Mouse (Mus musculus) adrenal gland, postnatal 10 days (tissue): ENCODE measurements around the gene Tmem120b. TPM values are rescaled to one million over a fixed set of nuclear protein-coding genes. Genes with fewer than 3 reads are reported as not detected.
A peak's percentile ranks its signal among the peaks of the same experiment; 100 is the strongest.

Experiments used
- DNase-seq: peaks from one replicate; pipeline ENCODE4 v3.0.0; 2021; ENCODE audit warnings: mixed read lengths
- total RNA-seq, 2 experiments: library from RNA; stranded (reverse); gene quantifications; 2 replicates each; pipeline ENCODE4 v1.2.3; 2021

The Tmem120b gene
- total RNA-seq, 2 experiments from 2014 or later = 18.5 to 22.8 TPM

- no peak for DNase-seq
Observed at GRCm38 (mm10) chr5:123090560-123091306, 22.5 kb downstream of the Tmem120b start.

- no peak for DNase-seq
Observed at GRCm38 (mm10) chr5:123093077-123093633, 24.9 kb downstream of the Tmem120b start.

GRCm38 (mm10) chr5:123094238-123094991, 26.2 kb downstream of the Tmem120b start:
- no peak for DNase-seq

GRCm38 (mm10) chr5:123096299-123096698, 28.1 kb downstream of the Tmem120b start:
- no peak for DNase-seq

- DNase-seq = no peak
Observed at GRCm38 (mm10) chr5:123098487-123098886, 30.3 kb downstream of the Tmem120b start.

GRCm38 (mm10) chr5:123102376-123102775, 34.2 kb downstream of the Tmem120b start:
- DNase-seq = no peak

- DNase-seq = peak; percentile 38
Observed at GRCm38 (mm10) chr5:123103556-123103955, 35.3 kb downstream of the Tmem120b start.

GRCm38 (mm10) chr5:123104769-123105168, 36.6 kb downstream of the Tmem120b start:
- peak; percentile 40 for DNase-seq

GRCm38 (mm10) chr5:123109452-123110203, 41.4 kb downstream of the Tmem120b start:
- DNase-seq = peak; percentile 71

- DNase-seq = peak; percentile 71
Observed at GRCm38 (mm10) chr5:123110296-123110721, 42.1 kb downstream of the Tmem120b start.

GRCm38 (mm10) chr5:123114109-123114508, 45.9 kb downstream of the Tmem120b start:
- DNase-seq = no peak

GRCm38 (mm10) chr5:123114924-123115323, 46.7 kb downstream of the Tmem120b start:
- DNase-seq = peak; percentile 49

- no peak for DNase-seq
Observed at GRCm38 (mm10) chr5:123116080-123116479, 47.9 kb downstream of the Tmem120b start.

- peak; percentile 90 for DNase-seq
Observed at GRCm38 (mm10) chr5:123117257-123117656, 49.0 kb downstream of the Tmem120b start.

- DNase-seq = no peak
Observed at GRCm38 (mm10) chr5:123117773-123118172, 49.6 kb downstream of the Tmem120b start.

- no peak for DNase-seq
Observed at GRCm38 (mm10) chr5:123118826-123119225, 50.6 kb downstream of the Tmem120b start.

GRCm38 (mm10) chr5:123120624-123121215, 52.5 kb downstream of the Tmem120b start:
- no peak for DNase-seq

- DNase-seq = no peak
Observed at GRCm38 (mm10) chr5:123122181-123122580, 54.0 kb downstream of the Tmem120b start.

GRCm38 (mm10) chr5:123125105-123125504, 56.9 kb downstream of the Tmem120b start:
- DNase-seq = no peak

- peak; percentile 52 for DNase-seq
Observed at GRCm38 (mm10) chr5:123125638-123126406, 57.6 kb downstream of the Tmem120b start.

GRCm38 (mm10) chr5:123127031-123127430, 58.8 kb downstream of the Tmem120b start:
- no peak for DNase-seq
